Mouse (Mus musculus) thymus, postnatal 25 days (tissue): ENCODE measurements around the gene H13.

Experiments
- DNase-seq: peaks from one replicate; pipeline ENCODE4 v3.0.0; 2022

Gene H13

GRCm38 (mm10) chr2:152737306-152738221 is 68.3 kb downstream of the H13 start:
- no peak for DNase-seq

GRCm38 (mm10) chr2:152738341-152738740 is 69.1 kb downstream of the H13 start:
- no peak for DNase-seq

GRCm38 (mm10) chr2:152739031-152739841 is 70.0 kb downstream of the H13 start:
- DNase-seq: peak; percentile 50

- DNase-seq: no peak
Measured at GRCm38 (mm10) chr2:152739842-152740260, 70.6 kb downstream of the H13 start.

DNA sequence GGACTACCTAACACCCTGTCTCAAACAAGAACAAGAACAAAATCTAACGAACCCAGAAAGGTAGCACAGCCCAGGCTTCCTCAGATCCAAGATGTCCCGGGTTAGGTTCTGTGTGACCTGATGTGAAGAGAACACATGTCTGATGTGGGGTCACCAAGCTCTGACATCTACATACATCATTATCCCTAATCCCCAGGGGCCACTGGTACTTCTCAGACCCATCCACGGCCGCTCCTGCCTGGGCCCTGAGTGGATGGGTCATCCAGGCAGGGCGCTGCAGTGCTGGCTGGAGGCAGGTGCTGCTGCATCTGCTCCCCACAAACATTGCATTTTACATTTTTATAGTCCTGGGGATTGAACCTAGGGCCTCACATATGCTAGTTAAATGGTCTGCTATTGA is 71.2 kb downstream of the H13 start:
- DNase-seq: no peak

- peak; percentile 21 for DNase-seq
Measured at GRCm38 (mm10) chr2:152741153-152742041, 72.1 kb downstream of the H13 start.

DNA sequence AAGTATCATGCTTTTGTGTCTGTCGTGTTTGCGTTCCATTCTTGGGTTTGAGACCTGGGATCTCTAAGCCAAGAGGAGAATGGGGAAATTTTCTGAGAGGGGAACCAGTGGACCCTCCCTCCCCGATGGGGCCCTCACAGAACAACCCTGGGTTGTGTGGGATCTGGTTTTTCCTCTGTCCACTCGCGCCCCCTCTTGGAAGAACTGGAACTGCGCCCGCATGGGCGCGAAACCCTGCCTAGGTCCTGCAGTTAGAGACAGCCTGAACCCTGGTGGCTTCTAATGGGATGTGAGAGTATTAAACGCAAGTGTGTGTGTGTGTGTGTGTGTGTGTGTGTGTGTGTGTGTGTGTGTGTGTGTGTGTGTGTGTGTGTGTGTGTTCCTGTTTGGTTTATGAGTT is 73.2 kb downstream of the H13 start:
- DNase-seq: peak; percentile 68

DNA sequence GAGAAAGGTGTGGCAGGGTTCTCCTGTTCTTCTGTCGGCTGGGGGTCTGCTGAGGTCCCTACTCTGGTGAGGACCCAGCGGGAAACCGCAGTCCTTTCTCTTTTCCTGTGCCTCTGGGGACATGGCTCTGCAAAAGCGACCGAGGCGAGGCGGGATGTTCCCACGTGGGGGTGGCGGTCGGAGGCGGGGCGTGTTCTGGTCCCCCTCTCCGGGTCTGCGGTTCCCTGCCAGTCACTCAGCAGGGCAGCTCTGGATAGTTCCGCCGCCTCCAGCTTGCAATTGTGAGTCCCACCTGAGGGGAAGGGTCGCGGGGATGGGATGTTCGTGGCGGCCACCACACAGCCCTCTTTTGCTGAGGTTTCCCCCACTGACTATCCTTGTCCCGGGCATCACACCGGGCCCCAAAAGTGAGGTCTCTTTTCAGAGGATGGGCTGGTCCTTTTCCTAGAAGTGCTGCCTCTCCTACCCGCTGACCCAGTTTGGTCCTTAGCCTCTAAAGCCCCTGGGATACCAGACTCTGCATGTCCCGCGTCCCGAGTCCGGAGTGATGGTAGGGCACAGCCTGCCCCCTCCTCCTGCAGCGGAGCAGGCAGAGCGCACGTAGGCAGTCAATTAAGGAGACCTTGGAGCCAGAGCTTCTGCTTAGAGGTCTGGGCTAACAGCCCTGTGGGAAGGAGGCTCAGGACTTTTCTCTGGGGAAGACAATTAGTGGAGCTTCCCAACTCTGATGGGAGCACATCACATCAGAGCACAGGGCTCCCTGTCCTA is 84.9 kb downstream of the H13 start, which contains the start of gene Cox4i2:
TSS of gene Cox4i2 (plus strand) at position 230 of the 768 bp plus-strand sequence.
- peak; percentile 54 for DNase-seq

DNA sequence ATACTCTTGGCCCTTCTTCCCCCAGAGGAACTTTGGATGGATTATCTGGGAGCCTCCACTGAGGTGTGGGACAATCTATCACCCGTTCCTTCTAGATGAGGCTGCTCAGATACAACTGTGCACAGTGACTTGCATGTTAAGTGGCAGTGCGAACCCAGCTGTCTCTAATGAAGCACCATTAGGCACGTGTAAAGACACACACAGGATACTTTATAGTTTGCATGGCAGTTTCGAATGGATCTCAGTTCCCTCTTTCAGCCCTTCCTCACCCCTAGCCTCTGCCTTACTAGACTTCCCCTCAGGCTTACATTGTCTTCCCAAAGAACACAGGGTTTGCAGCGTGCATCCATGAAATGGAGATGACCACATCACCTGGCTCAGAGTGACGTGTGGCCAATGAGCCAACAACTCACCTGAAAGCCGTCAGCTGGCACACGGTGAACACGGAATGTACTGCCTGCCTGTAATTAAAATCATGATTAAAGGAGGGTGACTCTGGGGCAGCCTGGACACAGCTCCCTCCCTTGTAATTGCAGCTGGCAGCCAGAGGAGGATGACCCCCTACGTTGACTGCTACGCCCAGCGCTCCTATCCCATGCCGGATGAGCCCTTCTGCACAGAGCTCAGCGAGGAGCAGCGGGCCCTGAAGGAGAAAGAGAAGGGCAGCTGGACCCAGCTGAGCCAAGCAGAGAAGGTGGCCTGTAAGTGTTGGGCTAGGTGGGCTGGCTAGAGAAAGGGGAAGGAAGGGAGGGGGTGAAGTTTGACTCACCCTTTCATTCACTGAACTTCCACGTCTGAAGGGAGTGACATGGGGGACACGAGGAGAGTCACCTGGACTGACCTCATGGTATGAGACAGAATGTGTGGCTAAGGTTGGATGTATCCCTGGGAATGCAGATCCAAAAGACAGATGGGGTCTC is 87.5 kb downstream of the H13 start:
- DNase-seq: no peak

- no peak for DNase-seq
Measured at GRCm38 (mm10) chr2:152757478-152757877, 88.2 kb downstream of the H13 start.
